Mouse (Mus musculus) embryonic facial prominence, embryonic 15.5 days (tissue): Measurements from ENCODE around the gene Pxdc1. TPM values are rescaled to one million over a fixed set of nuclear protein-coding genes. Genes with fewer than 3 reads are reported as not detected.

Experiments
- ATAC-seq: fragments of 200-750 bp; cut with Nextera tagmentation; 2 replicates; pipeline ENCODE4 v1.8.0; 2017; ENCODE audit warnings: low read depth, moderate TSS enrichment; ENCODE audit not compliant: insufficient number of reproducible peaks, low FRiP score, low TSS enrichment
- H3K27ac ChIP-seq: fragments of 300-500 bp; sonication (generic); replicated peaks from 2 replicates; pipeline ENCODE4 v1.5.1; 2015; ENCODE audit warnings: mild to moderate bottlenecking, inconsistent platforms
- H3K27me3 ChIP-seq: fragments of 300-500 bp; sonication (generic); 2 replicates; pipeline ENCODE4 v1.6.1; 2015; ENCODE audit warnings: inconsistent platforms
- H3K36me3 ChIP-seq: fragments of 300-500 bp; sonication (generic); 2 replicates; pipeline ENCODE4 v1.6.1; 2015; ENCODE audit warnings: mild to moderate bottlenecking, inconsistent platforms
- H3K4me1 ChIP-seq: fragments of 300-500 bp; sonication (generic); 2 replicates; pipeline ENCODE4 v1.6.1; 2015; ENCODE audit warnings: inconsistent platforms
- H3K4me2 ChIP-seq: fragments of 300-500 bp; sonication (generic); replicated peaks from 2 replicates; pipeline ENCODE4 v1.6.1; 2015; ENCODE audit warnings: mild to moderate bottlenecking, inconsistent platforms
- H3K4me3 ChIP-seq: fragments of 300-500 bp; sonication (generic); replicated peaks from 2 replicates; pipeline ENCODE4 v1.5.1; 2015; ENCODE audit warnings: mild to moderate bottlenecking, inconsistent platforms
- H3K9ac ChIP-seq: fragments of 300-500 bp; sonication (generic); 2 replicates; pipeline ENCODE4 v1.6.1; 2015; ENCODE audit warnings: inconsistent platforms
- H3K9me3 ChIP-seq: fragments of 300-500 bp; sonication (generic); replicated peaks from 2 replicates; pipeline ENCODE4 v1.6.1; 2016; ENCODE audit warnings: inconsistent platforms
- WGBS: fragments of 180-500 bp; shearing (Covaris S2); methylation state at CpG from one replicate; pipeline ENCODE4 v1.1.7; 2015; 5-methylcytosine and 5-hydroxymethylcytosine counted together
- polyA plus RNA-seq: library from polyadenylated mRNA; unstranded; fragments of >200 nt; fragmentation: Nextera tagmentation; extraction: Ambion mirVana; gene quantifications from 2 replicates; pipeline ENCODE4 v1.2.1, GENCODE M21; 2015

Pxdc1 gene
- polyA plus RNA-seq, 1 experiment from 2014 or later = 29.2 TPM

DNA sequence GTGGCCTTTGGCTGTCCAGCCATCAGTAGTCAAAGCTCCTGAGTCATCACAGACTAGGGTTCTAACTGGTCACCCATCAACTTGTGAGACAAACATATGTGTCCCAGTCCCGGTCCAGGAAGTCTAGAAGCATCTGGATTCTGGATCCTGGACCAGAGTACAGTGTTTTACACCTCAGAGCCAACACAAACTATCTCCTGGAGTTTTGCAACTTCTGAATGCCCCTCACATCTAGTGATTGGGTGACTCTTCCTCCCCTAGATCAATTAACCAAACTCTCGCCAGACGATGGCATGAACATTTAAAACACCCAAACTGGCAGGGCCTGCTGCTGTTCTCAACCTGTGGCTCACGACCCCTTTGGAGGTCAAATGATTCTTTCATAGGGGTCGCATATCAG is 23.5 kb downstream of the Pxdc1 start:
- no peak overlapping the region for H3K9ac ChIP-seq
- no peaks in the 10 kb centered on the region for H3K27me3 ChIP-seq
- 92% methylated on average over 5 of the region's 5 CpGs for WGBS
- H3K9me3 ChIP-seq = no peaks in the 10 kb centered on the region
- ATAC-seq = no peak
- no peak overlapping the region for H3K4me2 ChIP-seq
- peaks cover 30% of the 10 kb centered on the region for H3K36me3 ChIP-seq
- H3K27ac ChIP-seq = no peak overlapping the region
- H3K4me1 ChIP-seq = no peaks in the 10 kb centered on the region
- H3K4me3 ChIP-seq = no peak overlapping the region

DNA sequence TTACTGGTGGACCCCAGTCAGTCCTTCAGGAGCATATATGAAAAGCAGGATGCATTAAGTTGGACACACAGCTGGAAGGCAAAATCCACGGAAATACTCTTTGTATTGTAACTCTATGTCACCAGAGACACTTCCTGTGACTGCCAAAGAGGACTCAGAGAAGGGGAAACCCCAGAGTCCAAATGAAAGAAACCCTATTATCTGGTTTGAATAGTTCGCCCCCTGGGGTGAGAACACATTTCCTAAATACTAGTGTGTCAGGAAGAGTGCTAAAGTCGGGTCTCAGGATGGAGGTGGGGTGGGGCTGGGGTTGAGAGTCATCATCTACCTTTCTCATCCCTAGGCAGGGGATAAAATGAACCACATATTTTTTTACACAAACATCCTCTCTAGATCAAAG is 25.8 kb downstream of the Pxdc1 start:
- ATAC-seq = no peak
- peaks cover 27% of the 10 kb centered on the region for H3K36me3 ChIP-seq
- H3K4me3 ChIP-seq = no peak overlapping the region
- H3K9me3 ChIP-seq = no peaks in the 10 kb centered on the region
- H3K9ac ChIP-seq = no peak overlapping the region
- H3K4me1 ChIP-seq = no peaks in the 10 kb centered on the region
- WGBS = 31% methylated on average over 3 of the region's 3 CpGs
- H3K27me3 ChIP-seq = no peaks in the 10 kb centered on the region
- no peak overlapping the region for H3K4me2 ChIP-seq
- H3K27ac ChIP-seq = no peak overlapping the region

DNA sequence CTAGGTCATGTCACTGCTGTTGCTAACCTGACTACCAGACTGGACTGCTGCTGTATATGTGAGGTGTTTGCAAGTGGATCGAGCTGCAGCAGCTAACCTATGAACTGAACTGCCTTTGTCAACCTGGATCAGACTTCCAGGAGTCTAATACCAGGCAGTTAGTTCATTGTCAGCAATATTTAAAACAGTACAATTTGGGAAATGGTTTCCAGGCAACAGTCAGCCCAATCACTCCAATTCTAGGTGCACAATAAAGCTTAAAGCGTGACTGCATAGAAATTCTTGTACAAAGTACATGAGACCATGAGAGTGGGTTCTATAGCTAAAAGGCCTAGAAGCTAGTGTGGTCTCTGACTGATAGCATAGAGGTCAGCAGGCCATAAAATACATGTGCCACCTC is 28.9 kb downstream of the Pxdc1 start:
- 90% methylated on average over 2 of the region's 2 CpGs for WGBS
- no peaks in the 10 kb centered on the region for H3K4me1 ChIP-seq
- H3K27me3 ChIP-seq = no peaks in the 10 kb centered on the region
- H3K9me3 ChIP-seq = no peaks in the 10 kb centered on the region
- H3K9ac ChIP-seq = no peak overlapping the region
- no peak overlapping the region for H3K4me3 ChIP-seq
- H3K4me2 ChIP-seq = no peak overlapping the region
- no peak overlapping the region for H3K27ac ChIP-seq
- H3K36me3 ChIP-seq = peaks cover 13% of the 10 kb centered on the region
- ATAC-seq = no peak

DNA sequence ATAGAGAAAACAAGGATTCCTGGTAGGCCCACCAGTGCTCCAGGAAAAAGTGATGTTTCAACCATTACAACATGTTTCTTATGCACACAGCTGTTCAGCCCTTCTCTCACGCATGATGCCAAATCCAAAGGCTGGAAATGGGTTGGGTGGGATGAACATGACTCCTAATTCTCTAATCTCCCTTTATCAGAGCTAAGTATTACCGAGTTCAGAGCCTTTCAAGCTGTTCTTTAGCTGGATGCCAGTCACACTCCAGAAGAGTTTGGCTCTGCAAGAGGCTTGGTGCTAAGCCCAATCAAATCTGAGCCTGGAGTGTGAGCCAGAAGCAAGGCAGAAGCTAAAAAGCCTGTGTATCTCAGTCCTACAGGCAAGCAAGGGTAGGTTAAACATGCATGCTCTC is 40.9 kb downstream of the Pxdc1 start:
- 57% methylated on average over 2 of the region's 2 CpGs for WGBS
- no peak overlapping the region for H3K4me3 ChIP-seq
- H3K4me2 ChIP-seq = no peak overlapping the region
- no peaks in the 10 kb centered on the region for H3K27me3 ChIP-seq
- H3K4me1 ChIP-seq = no peaks in the 10 kb centered on the region
- no peak overlapping the region for H3K27ac ChIP-seq
- no peaks in the 10 kb centered on the region for H3K36me3 ChIP-seq
- H3K9me3 ChIP-seq = no peaks in the 10 kb centered on the region
- H3K9ac ChIP-seq = no peak overlapping the region
- ATAC-seq = no peak

DNA sequence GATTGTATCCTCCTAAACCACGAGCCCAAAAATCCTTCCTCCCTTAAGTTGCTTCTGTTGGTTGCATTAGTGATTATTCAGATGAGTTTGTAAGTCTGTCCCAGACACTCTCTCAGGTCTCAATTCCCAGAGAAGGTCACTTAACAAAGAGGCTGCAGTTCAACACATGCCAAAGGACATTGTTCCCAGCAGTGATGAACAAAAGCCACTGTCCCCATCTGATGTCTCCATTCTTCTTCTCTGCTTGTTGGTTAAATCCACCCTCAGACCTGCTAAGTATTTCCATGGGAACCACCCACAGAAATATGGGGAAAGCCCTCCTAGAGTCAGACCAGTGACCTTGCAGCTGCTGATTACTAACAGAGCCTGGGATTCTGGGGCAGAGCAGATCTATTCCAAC is 43.6 kb downstream of the Pxdc1 start:
- H3K4me2 ChIP-seq = no peak overlapping the region
- H3K9me3 ChIP-seq = no peaks in the 10 kb centered on the region
- no peaks in the 10 kb centered on the region for H3K4me1 ChIP-seq
- no peaks in the 10 kb centered on the region for H3K36me3 ChIP-seq
- no peak overlapping the region for H3K4me3 ChIP-seq
- no peak for ATAC-seq
- H3K9ac ChIP-seq = no peak overlapping the region
- WGBS = 82% methylated on average over 1 of the region's 1 CpGs
- H3K27ac ChIP-seq = no peak overlapping the region
- H3K27me3 ChIP-seq = no peaks in the 10 kb centered on the region

DNA sequence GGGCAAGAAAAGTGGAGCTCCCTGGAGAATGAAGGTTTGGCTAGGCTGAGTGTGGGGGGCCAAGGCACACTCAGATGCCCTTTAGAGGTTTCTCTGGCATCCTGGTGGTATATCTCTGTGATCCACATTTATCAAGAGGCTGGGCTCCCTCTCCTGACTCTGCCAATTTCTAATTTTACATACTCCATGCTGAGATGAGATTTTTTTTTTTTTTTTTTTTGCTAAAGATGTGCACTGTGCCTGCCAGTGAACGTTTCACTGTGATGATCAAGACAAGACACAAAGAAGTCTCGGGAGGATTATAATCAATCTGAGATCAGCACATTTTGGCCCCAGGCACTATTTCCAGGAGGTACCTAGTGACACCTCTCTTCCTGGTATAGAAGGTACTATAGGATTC is 46.2 kb downstream of the Pxdc1 start:
- Histone ChIP-seq H3K9ac (no peak overlapping the region), H3K4me2 (no peak overlapping the region), H3K4me3 (no peak overlapping the region), H3K36me3 (no peaks in the 10 kb centered on the region), H3K27ac (no peak overlapping the region), H3K4me1 (no peaks in the 10 kb centered on the region), H3K27me3 (no peaks in the 10 kb centered on the region), H3K9me3 (no peaks in the 10 kb centered on the region)
- ATAC-seq = no peak
- WGBS = 51% methylated on average over 2 of the region's 2 CpGs

DNA sequence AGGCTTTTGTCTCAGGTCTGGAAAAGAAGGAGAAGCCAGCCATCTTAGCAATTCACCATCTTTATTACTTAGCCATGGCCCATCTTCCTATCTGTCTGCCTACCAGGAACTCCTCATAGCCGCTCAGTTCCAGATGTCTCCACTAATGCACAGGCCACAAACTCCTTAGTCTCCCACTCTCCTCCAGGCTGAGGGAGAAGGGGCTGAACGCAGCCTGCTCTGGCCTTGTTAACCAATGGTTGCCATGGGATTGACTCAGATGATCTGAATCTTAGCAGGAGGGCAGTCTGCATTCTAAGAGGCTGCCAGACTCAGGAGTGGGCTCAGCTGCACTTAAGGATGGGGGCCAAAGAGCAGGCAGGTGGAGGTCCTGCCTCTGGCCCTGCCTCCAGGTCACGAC is 47.4 kb downstream of the Pxdc1 start:
- Histone ChIP-seq H3K27me3 (no peaks in the 10 kb centered on the region), H3K4me3 (no peak overlapping the region), H3K9me3 (no peaks in the 10 kb centered on the region), H3K27ac (no peak overlapping the region), H3K36me3 (no peaks in the 10 kb centered on the region), H3K4me1 (no peaks in the 10 kb centered on the region), H3K9ac (no peak overlapping the region), H3K4me2 (no peak overlapping the region)
- 68% methylated on average over 3 of the region's 3 CpGs for WGBS
- no peak; the same call in 1 of the 2 replicates for ATAC-seq

DNA sequence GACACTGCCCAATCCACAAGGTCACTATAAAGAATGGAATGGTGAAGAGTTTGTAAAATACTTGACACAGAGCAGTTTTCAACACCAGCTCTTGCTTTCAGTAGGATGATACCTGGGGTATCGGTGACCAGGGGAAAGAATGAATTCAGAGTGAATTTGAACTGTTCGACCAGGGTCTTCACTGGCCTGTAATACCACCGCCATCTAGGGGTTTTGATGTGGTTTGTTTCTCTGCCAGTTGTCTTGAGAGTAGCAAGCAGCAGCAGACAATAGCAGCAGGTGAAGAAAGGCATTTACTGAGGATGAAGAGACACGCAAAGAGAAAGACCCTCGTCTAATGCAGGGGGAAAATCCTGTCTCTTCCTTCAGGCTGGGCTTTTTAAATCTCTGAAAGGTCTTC is 48.1 kb downstream of the Pxdc1 start:
- no peaks in the 10 kb centered on the region for H3K4me1 ChIP-seq
- H3K9ac ChIP-seq = no peak overlapping the region
- H3K27me3 ChIP-seq = no peaks in the 10 kb centered on the region
- H3K36me3 ChIP-seq = no peaks in the 10 kb centered on the region
- H3K4me3 ChIP-seq = no peak overlapping the region
- H3K9me3 ChIP-seq = no peaks in the 10 kb centered on the region
- WGBS = 66% methylated on average over 5 of the region's 5 CpGs
- no peak for ATAC-seq
- no peak overlapping the region for H3K4me2 ChIP-seq
- H3K27ac ChIP-seq = no peak overlapping the region

DNA sequence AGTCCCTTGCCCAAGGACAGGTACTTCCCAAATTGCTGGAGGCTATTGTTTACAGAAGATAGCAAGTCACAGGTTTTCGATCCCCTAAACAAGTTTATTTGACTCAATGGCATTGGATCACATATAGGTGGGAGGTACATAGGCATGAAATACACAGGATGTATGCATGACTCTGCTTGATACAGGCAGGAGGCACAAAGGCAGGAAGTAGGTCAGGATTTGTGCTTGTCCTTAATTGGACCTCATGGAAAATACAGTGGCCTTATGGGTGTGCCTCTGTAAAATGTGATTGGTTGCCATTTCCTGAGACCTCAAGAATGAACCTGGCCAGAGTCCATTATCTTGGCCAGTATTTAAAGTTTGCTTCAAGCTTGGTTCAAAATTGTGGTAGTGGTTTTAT is 48.9 kb downstream of the Pxdc1 start:
- Histone ChIP-seq H3K27me3 (no peaks in the 10 kb centered on the region), H3K27ac (no peak overlapping the region), H3K4me1 (no peaks in the 10 kb centered on the region), H3K9me3 (no peaks in the 10 kb centered on the region), H3K4me2 (no peak overlapping the region), H3K4me3 (no peak overlapping the region), H3K9ac (no peak overlapping the region), H3K36me3 (no peaks in the 10 kb centered on the region)
- 96% methylated on average over 1 of the region's 1 CpGs for WGBS
- no peak for ATAC-seq

DNA sequence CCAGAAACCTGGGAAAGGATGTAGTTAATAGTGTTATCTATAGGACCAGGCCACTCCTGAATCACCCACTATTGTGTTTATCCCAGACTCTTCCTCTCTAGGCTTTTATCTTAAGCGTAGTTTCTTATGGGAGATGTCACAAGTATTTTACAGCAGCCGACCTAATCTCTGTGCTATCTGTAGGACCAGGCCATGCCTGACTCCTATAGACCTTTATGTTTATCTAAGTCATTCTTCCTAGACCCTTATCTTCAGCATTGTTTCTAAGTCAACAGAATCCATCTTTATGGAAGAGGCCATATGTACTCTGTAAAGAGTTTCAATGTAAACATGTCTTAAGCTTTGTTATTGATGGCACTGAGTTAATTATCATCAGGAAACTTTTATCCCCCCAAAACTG is 50.5 kb downstream of the Pxdc1 start:
- Histone ChIP-seq H3K4me2 (no peak overlapping the region), H3K4me3 (no peak overlapping the region), H3K27ac (no peak overlapping the region), H3K9ac (no peak overlapping the region), H3K36me3 (no peaks in the 10 kb centered on the region), H3K27me3 (no peaks in the 10 kb centered on the region), H3K4me1 (no peaks in the 10 kb centered on the region), H3K9me3 (no peaks in the 10 kb centered on the region)
- WGBS = 72% methylated on average over 2 of the region's 2 CpGs
- no peak for ATAC-seq

DNA sequence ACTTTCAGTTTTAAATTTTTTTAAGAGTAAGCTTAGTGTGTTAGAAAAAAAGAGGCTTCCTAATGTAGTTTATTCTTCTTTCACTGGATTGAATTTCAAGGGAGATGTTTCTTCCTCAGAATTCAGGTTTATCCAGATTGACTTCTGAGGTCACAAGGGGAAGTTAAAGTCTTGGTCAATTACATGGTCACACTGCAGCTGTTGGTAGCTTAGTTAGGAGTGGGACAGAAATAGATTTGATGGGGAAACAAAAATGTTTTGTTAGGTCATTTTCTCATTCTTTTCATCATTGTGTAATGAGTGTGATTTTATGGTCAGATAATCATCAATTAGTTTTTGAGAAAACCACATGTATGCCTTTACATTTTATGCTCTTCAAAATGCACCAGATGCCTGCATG is 56.5 kb downstream of the Pxdc1 start:
- H3K4me3 ChIP-seq = no peak overlapping the region
- no peaks in the 10 kb centered on the region for H3K9me3 ChIP-seq
- ATAC-seq = no peak

More for the DNA sequence above, 56.5 kb downstream of the Pxdc1 start:
- Histone ChIP-seq H3K4me1 (no peaks in the 10 kb centered on the region), H3K9ac (no peak overlapping the region), H3K27ac (no peak overlapping the region), H3K27me3 (no peaks in the 10 kb centered on the region), H3K4me2 (no peak overlapping the region), H3K36me3 (no peaks in the 10 kb centered on the region)
